Mouse (Mus musculus) intestine, postnatal 0 days (tissue): ENCODE data around the gene Ice1. TPM values are rescaled to one million over a fixed set of nuclear protein-coding genes. Genes with fewer than 3 reads are reported as not detected.
A peak's percentile ranks its signal among the peaks of the same experiment; 100 is the strongest.

Experiments
- ATAC-seq: fragments of 200-750 bp; cut with Nextera tagmentation; 2 replicates; pipeline ENCODE4 v1.8.0; 2017; ENCODE audit warnings: mild to moderate bottlenecking, moderate TSS enrichment, moderate library complexity
- H3K27ac ChIP-seq: fragments of 300-500 bp; sonication (generic); 2 replicates; pipeline ENCODE4 v1.5.1; 2014; ENCODE audit warnings: mild to moderate bottlenecking, low read depth, low read length, moderate library complexity
- H3K27me3 ChIP-seq: fragments of 300-500 bp; sonication (generic); replicated peaks from 2 replicates; pipeline ENCODE4 v1.6.1; 2014; ENCODE audit warnings: low read length, mixed read lengths; ENCODE audit not compliant: control insufficient read depth, insufficient read depth
- H3K36me3 ChIP-seq: fragments of 300-500 bp; sonication (generic); 2 replicates; pipeline ENCODE4 v1.6.1; 2014; ENCODE audit warnings: mild to moderate bottlenecking, moderate library complexity; ENCODE audit not compliant: control insufficient read depth, insufficient read depth
- H3K4me1 ChIP-seq: fragments of 300-500 bp; sonication (generic); replicated peaks from 2 replicates; pipeline ENCODE4 v1.6.1; 2014; ENCODE audit warnings: antibody characterized with exemption, low read length, mixed read lengths; ENCODE audit not compliant: control insufficient read depth, insufficient read depth
- H3K4me2 ChIP-seq: fragments of 300-500 bp; sonication (generic); replicated peaks from 2 replicates; pipeline ENCODE4 v1.6.1; 2014; ENCODE audit warnings: low read depth, mild to moderate bottlenecking, moderate library complexity
- H3K4me3 ChIP-seq: fragments of 300-500 bp; sonication (generic); 2 replicates; pipeline ENCODE4 v1.5.1; 2014; ENCODE audit warnings: low read depth, low read length
- H3K9ac ChIP-seq: fragments of 300-500 bp; sonication (generic); 2 replicates; pipeline ENCODE4 v1.6.1; 2014; ENCODE audit warnings: mild to moderate bottlenecking, low read depth, low read length
- H3K9me3 ChIP-seq: fragments of 300-500 bp; sonication (generic); 2 replicates; pipeline ENCODE4 v1.6.1; 2016; ENCODE audit warnings: mixed run types; ENCODE audit not compliant: control insufficient read depth
- CTCF ChIP-seq: sonication (generic); IDR thresholded peaks from 2 replicates; pipeline ENCODE4 v1.5.1; 2016; ENCODE audit warnings: low read depth, mild to moderate bottlenecking, control low read depth, antibody characterized with exemption, moderate library complexity
- WGBS: fragments of 180-500 bp; shearing (Covaris S2); extraction: QIAGEN DNeasy Blood & Tissue Kit; methylation state at CpG from one replicate; pipeline ENCODE4 v1.1.7; 2014; 5-methylcytosine and 5-hydroxymethylcytosine counted together
- polyA plus RNA-seq: library from polyadenylated mRNA; unstranded; fragments of >200 nt; fragmentation: Nextera tagmentation; extraction: Ambion mirVana; gene quantifications from 2 replicates; pipeline ENCODE4 v1.2.1, GENCODE M21; 2015

Ice1 gene
- polyA plus RNA-seq, 1 experiment from 2014 or later, result 5.8 TPM

- Histone ChIP-seq H3K4me2 (no peak overlapping the region), H3K27ac (no peak overlapping the region), H3K4me3 (no peak overlapping the region), H3K9ac (no peak overlapping the region), H3K27me3 (no peaks in the 10 kb centered on the region), H3K9me3 (no peaks in the 10 kb centered on the region), H3K4me1 (no peaks in the 10 kb centered on the region), H3K36me3 (peaks cover 70% of the 10 kb centered on the region)
- ATAC-seq, result no peak
- no peak for TF ChIP-seq CTCF
- WGBS, result 81% methylated on average over 12 of the region's 12 CpGs
Measured at GRCm38 (mm10) chr13:70599964-70600619, 37.3 kb downstream of the Ice1 start.

DNA sequence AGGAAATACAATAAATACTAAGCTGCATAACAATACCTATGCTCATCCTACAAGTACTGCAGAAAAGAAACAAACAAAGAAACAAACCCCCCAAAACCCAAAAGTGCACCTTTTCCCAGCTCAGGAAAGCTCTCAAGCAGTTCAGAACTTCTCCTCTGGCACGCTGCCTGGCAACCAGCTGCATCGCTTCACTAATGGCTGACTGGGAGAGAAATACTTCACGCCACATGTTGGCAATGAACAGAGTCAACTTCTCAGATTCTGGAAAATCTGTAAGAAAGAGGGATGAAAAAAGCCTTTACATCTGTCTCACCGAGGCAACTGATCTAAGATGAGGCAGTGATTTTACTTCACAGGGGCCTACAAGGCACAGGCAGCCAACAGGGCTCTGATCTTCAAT is 38.5 kb downstream of the Ice1 start:
- Histone ChIP-seq H3K4me2 (no peak overlapping the region), H3K4me3 (no peak overlapping the region), H3K27me3 (no peaks in the 10 kb centered on the region), H3K27ac (no peak overlapping the region), H3K9ac (no peak overlapping the region), H3K9me3 (no peaks in the 10 kb centered on the region), H3K36me3 (peaks cover 69% of the 10 kb centered on the region), H3K4me1 (no peaks in the 10 kb centered on the region)
- no peak for TF ChIP-seq CTCF
- whole genome bisulfite sequencing, result 75% methylated on average over 4 of the region's 4 CpGs
- no peak for ATAC-seq

- no peak for ATAC-seq
- Histone ChIP-seq H3K27me3 (no peaks in the 10 kb centered on the region), H3K4me1 (no peaks in the 10 kb centered on the region), H3K4me2 (no peak overlapping the region), H3K9me3 (no peaks in the 10 kb centered on the region), H3K27ac (no peak overlapping the region), H3K36me3 (peaks cover 70% of the 10 kb centered on the region), H3K4me3 (no peak overlapping the region), H3K9ac (no peak overlapping the region)
- WGBS, result 94% methylated on average over 3 of the region's 3 CpGs
- no peak for TF ChIP-seq CTCF
Measured at GRCm38 (mm10) chr13:70596901-70597300, 40.5 kb downstream of the Ice1 start.

- TF ChIP-seq CTCF, result no peak
- WGBS, result 91% methylated on average over 7 of the region's 7 CpGs
- no peak for ATAC-seq
- H3K4me1 ChIP-seq, result no peaks in the 10 kb centered on the region
- H3K27me3 ChIP-seq, result no peaks in the 10 kb centered on the region
- no peak overlapping the region for H3K27ac ChIP-seq
- H3K9ac ChIP-seq, result no peak overlapping the region
- H3K4me2 ChIP-seq, result no peak overlapping the region
- peaks cover 74% of the 10 kb centered on the region for H3K36me3 ChIP-seq
- H3K9me3 ChIP-seq, result no peaks in the 10 kb centered on the region
- H3K4me3 ChIP-seq, result no peak overlapping the region
Measured at GRCm38 (mm10) chr13:70590248-70590762, 47.1 kb downstream of the Ice1 start.

- H3K9ac ChIP-seq, result no peak overlapping the region
- no peak overlapping the region for H3K4me3 ChIP-seq
- TF ChIP-seq CTCF, result peak; percentile 85
- H3K4me2 ChIP-seq, result no peak overlapping the region
- no peak for ATAC-seq
- no peaks in the 10 kb centered on the region for H3K27me3 ChIP-seq
- no peaks in the 10 kb centered on the region for H3K9me3 ChIP-seq
- H3K36me3 ChIP-seq, result peaks cover 42% of the 10 kb centered on the region
- no peaks in the 10 kb centered on the region for H3K4me1 ChIP-seq
- 70% methylated on average over 2 of the region's 2 CpGs for WGBS
- H3K27ac ChIP-seq, result no peak overlapping the region
Measured at GRCm38 (mm10) chr13:70586969-70587368, 50.5 kb downstream of the Ice1 start.

GRCm38 (mm10) chr13:70582517-70582916 is 54.9 kb downstream of the Ice1 start:
- TF ChIP-seq CTCF, result peak; percentile 69
- ATAC-seq, result no peak
- Histone ChIP-seq H3K9me3 (no peaks in the 10 kb centered on the region), H3K9ac (no peak overlapping the region), H3K27ac (no peak overlapping the region), H3K27me3 (no peaks in the 10 kb centered on the region), H3K4me1 (no peaks in the 10 kb centered on the region), H3K36me3 (peaks cover 12% of the 10 kb centered on the region; the same call in 1 of the 2 replicates), H3K4me3 (no peak overlapping the region), H3K4me2 (no peak overlapping the region)
- WGBS, result 29% methylated on average over 2 of the region's 2 CpGs
